ENCODE assay signal across 9 mouse cellular contexts in genomic region chr10:77543226-77543625, GRCm38 (mm10). TPM values are rescaled to one million over a fixed set of nuclear protein-coding genes. Genes with fewer than 3 reads are reported as not detected.
A peak's percentile ranks its signal among the peaks of the same experiment; 100 is the strongest.
DNase-seq lines count a peak whose midpoint lies in the region; ATAC-seq and TF ChIP-seq lines count a peak whose summit lies in the region.
"Had no signal": no experiment of that assay in that cellular context is flagged by ENCODE, and none has a peak within 500 bp of the region (broad histone marks: within the 10 kb centered on the region; RNA-seq: fewer than 3 reads in every experiment).

No protein-coding gene starts in this region.

- no peak for ATAC-seq in lung, embryonic 14.5 days (ENCODE audit: insufficient read depth)
- ATAC-seq in limb, embryonic 11.5 days (ENCODE audit: insufficient number of reproducible peaks, low FRiP score, low TSS enrichment, low read depth): no peak

- no peaks in the 10 kb centered on the region for H3K4me1 ChIP-seq in lung, embryonic 14.5 days (ENCODE audit: insufficient read depth)
- no peaks in the 10 kb centered on the region for H3K4me1 ChIP-seq in limb, embryonic 11.5 days (ENCODE audit: control insufficient read depth, insufficient read depth, low read length)
- H3K4me1 ChIP-seq: neural tube, embryonic 13.5 days had no signal

- H3K4me3 ChIP-seq in lung, embryonic 14.5 days (ENCODE audit: low read depth, low read length): no peak overlapping the region
- no peak overlapping the region for H3K4me3 ChIP-seq in limb, embryonic 11.5 days (ENCODE audit: low read depth, low read length)
- H3K4me3 ChIP-seq: neural tube, embryonic 13.5 days had no signal

- H3K9me3 ChIP-seq in lung, embryonic 14.5 days (ENCODE audit: low read depth, low read length): no peaks in the 10 kb centered on the region
- no peaks in the 10 kb centered on the region for H3K9me3 ChIP-seq in limb, embryonic 11.5 days (ENCODE audit: control insufficient read depth, low read length)
- H3K9me3 ChIP-seq: neural tube, embryonic 13.5 days had no signal

- H3K9ac ChIP-seq in lung, embryonic 14.5 days: no peak overlapping the region
- no peak overlapping the region for H3K9ac ChIP-seq in limb, embryonic 11.5 days (ENCODE audit: low read length)
- H3K9ac ChIP-seq: neural tube, embryonic 13.5 days had no signal

- no peaks in the 10 kb centered on the region for H3K36me3 ChIP-seq in lung, embryonic 14.5 days (ENCODE audit: insufficient read depth)
- no peaks in the 10 kb centered on the region for H3K36me3 ChIP-seq in limb, embryonic 11.5 days (ENCODE audit: control insufficient read depth, insufficient read depth, low read length)
- H3K36me3 ChIP-seq: neural tube, embryonic 13.5 days had no signal

- H3K27ac ChIP-seq in lung, embryonic 14.5 days (ENCODE audit: low read depth): no peak overlapping the region
- H3K27ac ChIP-seq in limb, embryonic 11.5 days (replicated peaks; ENCODE audit: low read depth, low read length): no peak overlapping the region
- H3K27ac ChIP-seq: neural tube, embryonic 13.5 days had no signal

- no peaks in the 10 kb centered on the region for H3K27me3 ChIP-seq in lung, embryonic 14.5 days (ENCODE audit: insufficient read depth, low read length)
- H3K27me3 ChIP-seq in limb, embryonic 11.5 days (ENCODE audit: control insufficient read depth, insufficient read depth, low read length): no peaks in the 10 kb centered on the region
- H3K27me3 ChIP-seq: neural tube, embryonic 13.5 days had no signal

- peak; percentile 23 for DNase-seq in adrenal gland, adult 2 months
- no peak for DNase-seq in adrenal gland, adult 8-10 months
- peak; percentile 64 for DNase-seq in lung, embryonic 14.5 days
- DNase-seq in lung, postnatal 25 days (ENCODE audit: low spot score): no peak
- peak; percentile 44 for DNase-seq in brain, adult 2 months (ENCODE audit: low read depth, low spot score)
- peak; percentile 51 for DNase-seq in limb, embryonic 11.5 days (ENCODE audit: low spot score)
- no peak for DNase-seq in ovary, postnatal 36 days (ENCODE audit: low spot score)
- DNase-seq in left cerebral cortex, adult 11 months (ENCODE audit: low spot score): no peak

- TF ChIP-seq CTCF in lung, embryonic 14.5 days (IDR thresholded peaks at IDR 0.05; ENCODE audit: low read depth): peak; percentile 57

- 38% methylated on average over 7 of the region's 7 CpGs for WGBS in lung, embryonic 14.5 days
- 51% methylated on average over 7 of the region's 7 CpGs for WGBS in limb, embryonic 11.5 days

- no peak overlapping the region for H3K4me2 ChIP-seq in lung, embryonic 14.5 days
- no peak overlapping the region for H3K4me2 ChIP-seq in limb, embryonic 11.5 days (ENCODE audit: low read depth, severe bottlenecking)
- H3K4me2 ChIP-seq: neural tube, embryonic 13.5 days had no signal

RNA-seq across cellular contexts. Expression of gene Itgb2, which starts 13.2 kb away (rescaled TPM):
- 1 to 10 TPM; 9.5 to 9.8 TPM for total RNA-seq in adrenal gland, adult 2 months (2021)
- 5.1 and 7.4 TPM in 2 replicates for polyA plus RNA-seq in adrenal gland, adult 2 months (2012; rRNA removed)
- total RNA-seq in adrenal gland, adult 8-10 months (2022): 10 to 100 TPM in 3 of 4 experiments, 1 to 10 TPM in 1; 8.6 to 16.8 (median 13.5) TPM
- polyA plus RNA-seq in lung, embryonic 14.5 days (2014; fragmentation: Nextera tagmentation; extraction: Ambion mirVana): 2.0 and 3.0 TPM in 2 replicates
- 0.64 and 0.68 TPM in 2 replicates for polyA plus RNA-seq in limb, embryonic 11.5 days (2014; fragmentation: Nextera tagmentation; extraction: Ambion mirVana)

RNA-seq across cellular contexts. Expression of gene Fam207a, which starts 27.6 kb away (rescaled TPM):
- 10 to 100 TPM; 17.9 to 21.0 TPM for total RNA-seq in adrenal gland, adult 2 months (2021)
- 26.4 and 30.5 TPM in 2 replicates for polyA plus RNA-seq in adrenal gland, adult 2 months (2012; rRNA removed)
- total RNA-seq in adrenal gland, adult 8-10 months (2022): 10 to 100 TPM; 20.4 to 28.8 (median 24.8) TPM
- 38.4 and 43.8 TPM in 2 replicates for polyA plus RNA-seq in lung, embryonic 14.5 days (2014; fragmentation: Nextera tagmentation; extraction: Ambion mirVana)
- polyA plus RNA-seq in limb, embryonic 11.5 days (2014; fragmentation: Nextera tagmentation; extraction: Ambion mirVana): 43.4 and 43.8 TPM in 2 replicates

RNA-seq across cellular contexts. Expression of gene Pttg1ip, which starts 38.3 kb away (rescaled TPM):
- 100 to 1,000 TPM; 174 to 202 TPM for total RNA-seq in adrenal gland, adult 2 months (2021)
- 127 and 165 TPM in 2 replicates for polyA plus RNA-seq in adrenal gland, adult 2 months (2012; rRNA removed)
- 100 to 1,000 TPM; 207 to 236 (median 225) TPM for total RNA-seq in adrenal gland, adult 8-10 months (2022)
- 109 and 112 TPM in 2 replicates for polyA plus RNA-seq in lung, embryonic 14.5 days (2014; fragmentation: Nextera tagmentation; extraction: Ambion mirVana)
- polyA plus RNA-seq in limb, embryonic 11.5 days (2014; fragmentation: Nextera tagmentation; extraction: Ambion mirVana): 75.5 and 84.6 TPM in 2 replicates

Comparison
In these comparisons a context has a peak if more than half of its experiments do, and no peak if none do; other contexts are left out.
1. DNase-seq: peak in adrenal gland, adult 2 months (single experiment), lung, embryonic 14.5 days (single experiment), brain, adult 2 months (single experiment) and limb, embryonic 11.5 days (single experiment); none in adrenal gland, adult 8-10 months (single experiment), lung, postnatal 25 days (single experiment), ovary, postnatal 36 days (single experiment) and left cerebral cortex, adult 11 months (single experiment).